Mouse (Mus musculus): ENCODE measurements around the gene Fktn.
"Not testable (repeated sequence)": the region's sequence is repeated elsewhere in the genome, so short reads cannot be mapped to it uniquely, and the experiment has no call there.

The Fktn gene

GRCm38 (mm10) chr4:53713704-53714050 lies at the start of gene Fktn:
TSS of gene Fktn (plus strand) at chr4:53713998.
- DNase-seq (ENCODE audit: low read depth, low spot score) = no peak

GRCm38 (mm10) chr4:53682092-53682491 lies 31.7 kb upstream of the Fktn start:
- no peak for DNase-seq (ENCODE audit: low read depth, low spot score)

- DNase-seq (ENCODE audit: low read depth, low spot score) = no peak
Observed at GRCm38 (mm10) chr4:53688965-53689364, 24.8 kb upstream of the Fktn start.

- DNase-seq (ENCODE audit: low read depth, low spot score) = no peak
Observed at GRCm38 (mm10) chr4:53691418-53691817, 22.4 kb upstream of the Fktn start.

- not testable (repeated sequence) for DNase-seq (ENCODE audit: low read depth, low spot score)
Observed at GRCm38 (mm10) chr4:53709166-53709565, 4.6 kb upstream of the Fktn start.

GRCm38 (mm10) chr4:53710021-53710420 lies 3.8 kb upstream of the Fktn start:
- DNase-seq (ENCODE audit: low read depth, low spot score) = no peak

GRCm38 (mm10) chr4:53710555-53711328 lies 3.1 kb upstream of the Fktn start:
- DNase-seq (ENCODE audit: low read depth, low spot score) = no peak

GRCm38 (mm10) chr4:53714051-53714814 lies 435 bp downstream of the Fktn start:
- DNase-seq (ENCODE audit: low read depth, low spot score) = peak; percentile 88

GRCm38 (mm10) chr4:53715977-53716376 lies 2.2 kb downstream of the Fktn start:
- no peak for DNase-seq (ENCODE audit: low read depth, low spot score)

- DNase-seq (ENCODE audit: low read depth, low spot score) = no peak
Observed at GRCm38 (mm10) chr4:53717546-53717945, 3.7 kb downstream of the Fktn start.

GRCm38 (mm10) chr4:53718261-53718660 lies 4.5 kb downstream of the Fktn start:
- DNase-seq (ENCODE audit: low read depth, low spot score) = no peak

- DNase-seq (ENCODE audit: low read depth, low spot score) = peak; percentile 9
Observed at GRCm38 (mm10) chr4:53722506-53722905, 8.7 kb downstream of the Fktn start.

- not testable (repeated sequence) for DNase-seq (ENCODE audit: low read depth, low spot score)
Observed at GRCm38 (mm10) chr4:53726100-53726499, 12.3 kb downstream of the Fktn start.

- DNase-seq (ENCODE audit: low read depth, low spot score) = no peak
Observed at GRCm38 (mm10) chr4:53728121-53728520, 14.3 kb downstream of the Fktn start.

GRCm38 (mm10) chr4:53738956-53739616 lies 25.3 kb downstream of the Fktn start:
- peak; percentile 50 for DNase-seq (ENCODE audit: low read depth, low spot score)

GRCm38 (mm10) chr4:53749831-53750230 lies 36.0 kb downstream of the Fktn start:
- DNase-seq (ENCODE audit: low read depth, low spot score) = no peak

GRCm38 (mm10) chr4:53750391-53751120 lies 36.8 kb downstream of the Fktn start:
- DNase-seq (ENCODE audit: low read depth, low spot score) = no peak

- no peak for DNase-seq (ENCODE audit: low read depth, low spot score)
Observed at GRCm38 (mm10) chr4:53757030-53757429, 43.2 kb downstream of the Fktn start.

GRCm38 (mm10) chr4:53758764-53759163 lies 45.0 kb downstream of the Fktn start:
- DNase-seq (ENCODE audit: low read depth, low spot score) = no peak

- DNase-seq (ENCODE audit: low read depth, low spot score) = no peak
Observed at GRCm38 (mm10) chr4:53759678-53760077, 45.9 kb downstream of the Fktn start.

- no peak for DNase-seq (ENCODE audit: low read depth, low spot score)
Observed at GRCm38 (mm10) chr4:53762501-53762900, 48.7 kb downstream of the Fktn start.
